Mouse (Mus musculus) brain, embryonic 14.5 days (tissue): ENCODE data around the gene Palm.

ENCODE experiments used
- CTCF ChIP-seq: fragments of 200-500 bp; IDR thresholded peaks from 2 replicates; pipeline ENCODE4 v1.5.1; 2012; ENCODE audit warnings: inconsistent platforms, mild to moderate bottlenecking, moderate library complexity, borderline replicate concordance; ENCODE audit not compliant: insufficient read depth, insufficient read length; ENCODE audit errors: extremely low read depth
- POLR2A ChIP-seq: fragments of 200-500 bp; IDR thresholded peaks from 2 replicates; pipeline ENCODE4 v1.6.1; 2012; ENCODE audit warnings: mild to moderate bottlenecking, inconsistent platforms, borderline replicate concordance; ENCODE audit not compliant: poor library complexity, insufficient read depth, insufficient read length, severe bottlenecking; ENCODE audit errors: extremely low read depth

DNA sequence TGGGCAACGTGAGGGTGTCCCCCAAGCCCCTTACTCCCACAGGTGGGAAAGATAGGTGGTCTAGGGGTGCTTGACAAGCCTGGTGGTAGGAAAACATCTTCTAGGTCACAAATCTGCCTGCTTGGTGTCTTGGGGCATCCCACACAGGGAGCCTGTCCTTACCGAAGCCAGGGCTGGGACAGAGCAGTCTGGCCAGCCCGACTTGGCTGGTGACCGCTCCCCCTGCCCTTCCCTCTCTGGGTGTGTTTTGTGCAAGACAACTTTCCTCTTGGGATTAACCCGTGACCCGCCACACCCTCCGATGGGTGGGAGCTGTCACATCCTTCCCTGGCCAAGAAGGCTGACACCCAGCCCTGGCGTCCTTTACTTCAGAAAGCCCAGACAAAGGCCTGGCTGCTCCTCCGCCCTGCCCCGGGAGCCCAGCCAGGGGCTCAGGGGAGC lies 1.1 kb downstream of the Palm start:
- TF ChIP-seq CTCF (no peak), POLR2A (no peak)
